Mouse (Mus musculus): ENCODE measurements around the gene Mea1. TPM values are rescaled to one million over a fixed set of nuclear protein-coding genes. Genes with fewer than 3 reads are reported as not detected.
A peak's percentile ranks its signal among the peaks of the same experiment; 100 is the strongest.

Gene Mea1
- polyA plus RNA-seq, 1 experiment = 1,562 TPM

- H3K4me3 ChIP-seq (ENCODE audit: control insufficient read depth, low read depth, low read length) = no peak overlapping the region
- no peaks in the 10 kb centered on the region for H3K27me3 ChIP-seq (ENCODE audit: control insufficient read depth, insufficient read depth, low read length)
- H3K27ac ChIP-seq (ENCODE audit: control insufficient read depth, insufficient read depth, low read depth, low read length) = no peak overlapping the region
- TF ChIP-seq POLR2A (IDR thresholded peaks at IDR 0.05; ENCODE audit: control insufficient read depth, low read depth, low read length) (no peak), CTCF (IDR thresholded peaks at IDR 0.05; ENCODE audit: control insufficient read depth, insufficient read depth, insufficient replicate concordance, low read depth, low read length) (no peak)
- H3K4me1 ChIP-seq (ENCODE audit: control insufficient read depth, insufficient read depth, low read length) = peaks cover 14% of the 10 kb centered on the region
- H3K36me3 ChIP-seq (ENCODE audit: control insufficient read depth, insufficient read depth, low read length) = no peaks in the 10 kb centered on the region
These were observed 27.9 kb downstream of the Mea1 start for GRCm38 (mm10) chr17:46706375-46707089.

- H3K27me3 ChIP-seq (ENCODE audit: control insufficient read depth, insufficient read depth, low read length) = no peaks in the 10 kb centered on the region
- H3K36me3 ChIP-seq (ENCODE audit: control insufficient read depth, insufficient read depth, low read length) = no peaks in the 10 kb centered on the region
These were observed 32.5 kb downstream of the Mea1 start, which contains the start of gene Pex6 for GRCm38 (mm10) chr17:46710959-46711597. Pex6 (plus strand) TSS chr17:46711463.

GRCm38 (mm10) chr17:46711612-46712271 lies 33.1 kb downstream of the Mea1 start:
- peaks cover 2% of the 10 kb centered on the region for H3K4me1 ChIP-seq (ENCODE audit: control insufficient read depth, insufficient read depth, low read length)
- no peaks in the 10 kb centered on the region for H3K36me3 ChIP-seq (ENCODE audit: control insufficient read depth, insufficient read depth, low read length)
- peak overlapping the region; percentile 100 for H3K4me3 ChIP-seq (ENCODE audit: control insufficient read depth, low read depth, low read length)
- peak overlapping the region; percentile 91 for H3K27ac ChIP-seq (ENCODE audit: control insufficient read depth, insufficient read depth, low read depth, low read length)
- H3K27me3 ChIP-seq (ENCODE audit: control insufficient read depth, insufficient read depth, low read length) = no peaks in the 10 kb centered on the region
- TF ChIP-seq POLR2A (IDR thresholded peaks at IDR 0.05; ENCODE audit: control insufficient read depth, low read depth, low read length) = no peak

More at GRCm38 (mm10) chr17:46710959-46711597, 32.5 kb downstream of the Mea1 start, which contains the start of gene Pex6:
- Histone ChIP-seq H3K4me1 (ENCODE audit: control insufficient read depth, insufficient read depth, low read length) (peaks cover 4% of the 10 kb centered on the region), H3K27ac (ENCODE audit: control insufficient read depth, insufficient read depth, low read depth, low read length) (peak within 1 kb of the TSS; percentile 91), H3K4me3 (ENCODE audit: control insufficient read depth, low read depth, low read length) (peak within 1 kb of the TSS; percentile 100)
- TF ChIP-seq CTCF (IDR thresholded peaks at IDR 0.05; ENCODE audit: control insufficient read depth, insufficient read depth, insufficient replicate concordance, low read depth, low read length) (no peak), POLR2A (IDR thresholded peaks at IDR 0.05; ENCODE audit: control insufficient read depth, low read depth, low read length) (peak; percentile 87)

- Histone ChIP-seq H3K4me3 (ENCODE audit: control insufficient read depth, low read depth, low read length) (peak overlapping the region; percentile 100), H3K36me3 (ENCODE audit: control insufficient read depth, insufficient read depth, low read length) (no peaks in the 10 kb centered on the region), H3K27ac (ENCODE audit: control insufficient read depth, insufficient read depth, low read depth, low read length) (no peak overlapping the region), H3K27me3 (ENCODE audit: control insufficient read depth, insufficient read depth, low read length) (no peaks in the 10 kb centered on the region), H3K4me1 (ENCODE audit: control insufficient read depth, insufficient read depth, low read length) (peaks cover 2% of the 10 kb centered on the region)
- TF ChIP-seq CTCF (IDR thresholded peaks at IDR 0.05; ENCODE audit: control insufficient read depth, insufficient read depth, insufficient replicate concordance, low read depth, low read length) (no peak), POLR2A (IDR thresholded peaks at IDR 0.05; ENCODE audit: control insufficient read depth, low read depth, low read length) (no peak)
These were observed 33.8 kb downstream of the Mea1 start for GRCm38 (mm10) chr17:46712442-46712841.

- no peak overlapping the region for H3K4me3 ChIP-seq (ENCODE audit: control insufficient read depth, low read depth, low read length)
These were observed 35.3 kb downstream of the Mea1 start for GRCm38 (mm10) chr17:46713849-46714248.

GRCm38 (mm10) chr17:46714756-46715481 lies 36.3 kb downstream of the Mea1 start:
- TF ChIP-seq CTCF (IDR thresholded peaks at IDR 0.05; ENCODE audit: control insufficient read depth, insufficient read depth, insufficient replicate concordance, low read depth, low read length) (no peak), POLR2A (IDR thresholded peaks at IDR 0.05; ENCODE audit: control insufficient read depth, low read depth, low read length) (no peak)
- Histone ChIP-seq H3K4me1 (ENCODE audit: control insufficient read depth, insufficient read depth, low read length) (peaks cover 2% of the 10 kb centered on the region), H3K27me3 (ENCODE audit: control insufficient read depth, insufficient read depth, low read length) (no peaks in the 10 kb centered on the region), H3K27ac (ENCODE audit: control insufficient read depth, insufficient read depth, low read depth, low read length) (no peak overlapping the region), H3K4me3 (ENCODE audit: control insufficient read depth, low read depth, low read length) (no peak overlapping the region), H3K36me3 (ENCODE audit: control insufficient read depth, insufficient read depth, low read length) (no peaks in the 10 kb centered on the region)

More at GRCm38 (mm10) chr17:46713849-46714248, 35.3 kb downstream of the Mea1 start:
- H3K27ac ChIP-seq (ENCODE audit: control insufficient read depth, insufficient read depth, low read depth, low read length) = no peak overlapping the region
- no peak for TF ChIP-seq CTCF (IDR thresholded peaks at IDR 0.05; ENCODE audit: control insufficient read depth, insufficient read depth, insufficient replicate concordance, low read depth, low read length)
- TF ChIP-seq POLR2A (IDR thresholded peaks at IDR 0.05; ENCODE audit: control insufficient read depth, low read depth, low read length) = no peak
- no peaks in the 10 kb centered on the region for H3K27me3 ChIP-seq (ENCODE audit: control insufficient read depth, insufficient read depth, low read length)
- H3K36me3 ChIP-seq (ENCODE audit: control insufficient read depth, insufficient read depth, low read length) = no peaks in the 10 kb centered on the region
- H3K4me1 ChIP-seq (ENCODE audit: control insufficient read depth, insufficient read depth, low read length) = peaks cover 2% of the 10 kb centered on the region
